Mouse (Mus musculus) skeletal muscle tissue, adult 2 months (tissue): Measurements from ENCODE around the gene Gm5269.

Experiments
- DNase-seq: peaks from one replicate; pipeline ENCODE4 v3.0.0-alpha.2; 2012; ENCODE audit warnings: low read depth, low spot score

Gene Gm5269

DNA sequence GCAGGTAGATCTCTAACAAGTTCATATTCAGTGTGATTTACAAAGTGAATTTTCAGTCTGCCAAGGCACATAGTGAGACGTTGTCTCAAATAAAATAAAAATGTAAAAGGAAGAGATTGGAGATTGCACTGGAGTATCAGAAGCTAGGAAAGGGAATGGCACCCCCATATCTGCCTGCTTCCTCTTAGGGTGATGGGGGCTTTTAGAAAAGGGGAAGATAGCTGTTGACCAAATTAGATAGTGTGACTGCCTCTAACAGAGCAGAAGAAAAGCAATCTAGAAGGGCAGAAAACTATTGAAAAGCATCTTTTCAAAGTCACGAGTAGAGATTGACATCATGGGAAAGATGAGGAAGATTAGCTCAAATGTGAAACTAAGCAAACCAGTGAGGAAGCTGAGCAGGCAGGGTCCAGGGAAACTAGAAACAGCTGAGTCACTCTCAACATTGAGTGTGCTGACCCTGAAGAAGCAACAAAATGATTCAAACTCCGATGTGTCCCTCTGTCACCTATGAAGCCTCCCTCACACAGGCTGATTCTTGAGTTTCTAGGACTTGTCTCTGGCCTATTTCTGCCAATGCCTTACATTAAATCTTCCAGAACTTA lies 8.7 kb downstream of the Gm5269 start:
- DNase-seq = no peak

DNA sequence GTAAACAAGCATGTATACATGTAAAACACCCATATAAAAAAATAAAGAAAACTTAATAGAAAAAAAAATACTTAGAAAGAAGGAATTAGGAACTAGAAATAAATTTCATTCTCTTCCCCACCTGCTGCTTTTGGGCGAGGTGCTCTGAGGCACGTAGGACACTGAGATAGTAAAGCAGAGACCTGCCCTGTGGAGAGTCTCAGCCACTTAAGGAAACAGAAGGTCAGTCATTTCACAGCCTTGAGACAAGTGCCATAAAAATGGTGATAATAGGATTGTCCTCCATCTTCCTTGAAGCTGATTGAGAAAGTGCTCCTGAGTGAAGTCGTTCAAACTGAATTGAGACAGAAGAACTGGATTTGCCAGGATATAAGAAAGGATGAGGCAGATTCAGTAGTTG lies 12.6 kb downstream of the Gm5269 start:
- no peak for DNase-seq

DNA sequence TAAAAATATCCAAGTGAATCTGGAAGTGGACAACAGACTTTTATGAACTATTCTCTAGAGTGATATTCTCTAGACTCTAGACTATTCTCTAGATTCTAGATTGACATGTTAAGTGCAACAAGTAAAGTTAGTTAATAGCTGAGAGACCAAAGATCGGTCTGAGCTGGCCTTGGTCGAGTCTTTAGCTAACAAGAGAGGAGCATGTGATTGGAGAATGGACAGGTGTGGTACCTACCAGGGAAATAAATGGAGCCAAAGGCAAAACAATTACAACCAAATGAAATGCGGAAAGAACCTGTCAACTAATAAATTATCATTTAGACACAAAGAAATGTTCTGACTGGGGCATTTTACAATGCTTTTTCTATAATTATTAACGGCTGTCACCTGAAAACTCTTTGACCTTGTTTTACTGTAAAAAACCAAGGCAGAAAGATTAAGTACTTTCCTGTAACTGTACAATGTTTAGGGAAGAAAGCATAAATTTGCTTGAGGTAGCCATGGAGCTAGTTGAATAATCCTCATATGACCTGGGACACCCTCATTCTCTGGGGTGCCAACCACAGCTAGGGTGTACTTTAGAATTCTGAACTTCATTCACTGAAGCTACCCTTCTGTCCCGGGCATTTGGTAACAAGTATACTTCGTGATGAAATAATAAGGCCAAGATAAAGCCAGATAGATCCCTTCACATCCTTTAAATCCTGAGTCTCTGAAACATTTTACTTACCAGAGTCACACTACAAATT lies 13.4 kb downstream of the Gm5269 start:
- no peak for DNase-seq

DNA sequence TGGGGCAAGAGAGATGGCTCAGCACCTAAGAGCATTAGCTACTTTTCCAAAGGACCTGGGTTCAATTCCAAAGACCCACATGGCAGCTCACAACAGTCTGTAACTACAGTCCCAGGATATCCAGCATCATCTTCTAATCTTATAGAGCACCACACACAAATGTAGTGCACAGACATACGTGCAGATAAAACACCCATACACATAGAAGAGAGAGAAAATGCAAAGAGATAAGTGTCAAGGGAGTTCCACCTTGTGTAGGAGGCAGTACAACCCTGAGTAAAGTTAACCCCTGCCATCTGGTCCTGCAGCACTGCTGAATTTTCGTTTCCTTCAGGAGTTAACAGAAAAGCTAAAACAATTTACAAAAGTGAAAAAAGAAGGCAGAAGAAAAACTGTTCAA lies 14.4 kb downstream of the Gm5269 start:
- DNase-seq = no peak

DNA sequence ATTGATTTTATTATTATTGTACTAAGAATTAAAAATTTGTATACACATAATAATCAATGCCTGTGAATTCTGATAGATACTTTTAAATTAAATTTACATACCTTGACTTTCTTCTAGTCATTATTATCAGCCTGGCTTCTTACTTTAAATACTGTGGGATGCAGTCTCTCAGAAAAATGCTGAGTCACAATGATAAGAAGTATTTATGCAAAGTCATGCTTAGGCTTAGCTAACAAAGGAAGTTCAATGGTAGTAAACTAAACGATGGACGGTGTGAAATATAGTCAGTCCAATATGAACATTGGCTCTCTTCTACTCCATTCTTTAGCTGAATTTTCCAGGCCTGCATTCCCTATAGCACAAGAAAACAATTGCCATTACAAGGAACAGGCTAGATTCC lies 16.8 kb downstream of the Gm5269 start:
- DNase-seq = no peak

DNA sequence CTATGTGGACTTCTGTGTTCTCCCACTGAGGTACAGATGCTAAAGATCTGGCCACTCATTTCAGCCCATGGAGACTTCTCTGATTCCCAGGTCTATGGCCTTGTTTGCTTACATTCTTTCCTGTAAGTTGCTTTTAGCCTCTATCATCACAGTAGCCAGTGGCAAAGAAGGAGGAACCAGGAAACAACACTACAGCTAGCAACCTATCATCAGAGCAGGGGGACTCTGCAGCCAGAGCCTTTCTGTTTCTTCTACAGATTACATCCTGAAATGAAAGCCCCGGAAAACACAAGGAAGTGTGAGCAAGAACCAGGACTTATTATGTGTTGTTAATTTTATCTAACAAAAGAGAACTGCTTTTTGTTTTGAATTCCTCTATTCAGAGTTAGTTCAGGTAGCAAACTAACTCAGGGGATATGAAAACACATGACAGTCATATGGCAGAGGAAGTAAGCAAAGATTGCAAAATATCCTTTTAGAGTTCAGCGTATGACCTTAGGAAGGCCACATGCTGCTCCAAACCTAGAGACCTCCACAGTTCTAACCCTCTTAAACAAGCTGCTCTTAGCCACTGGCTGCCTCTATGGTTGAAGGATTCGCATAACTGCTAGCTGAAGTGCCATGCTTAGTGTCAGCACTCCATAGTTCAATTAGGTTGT lies 21.5 kb downstream of the Gm5269 start:
- no peak for DNase-seq

DNA sequence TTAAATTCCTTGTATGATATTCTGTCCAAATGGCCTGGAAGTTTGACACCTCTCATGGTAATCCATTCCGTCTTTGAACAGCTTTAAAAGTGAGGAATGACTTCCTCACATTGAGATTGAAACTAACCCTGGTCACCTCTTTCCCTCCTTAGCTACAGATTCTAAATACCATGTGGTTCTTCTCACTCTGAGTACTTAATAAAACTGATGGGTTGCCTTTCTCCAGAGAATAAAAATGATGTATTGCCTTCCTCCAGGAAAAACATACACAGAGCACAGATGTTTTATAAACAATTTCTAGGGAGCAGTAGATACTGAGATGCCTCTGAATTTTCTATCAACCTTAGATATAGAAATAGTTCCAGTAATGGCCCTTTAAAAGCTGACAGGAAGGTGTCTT lies 22.0 kb downstream of the Gm5269 start:
- DNase-seq = no peak

DNA sequence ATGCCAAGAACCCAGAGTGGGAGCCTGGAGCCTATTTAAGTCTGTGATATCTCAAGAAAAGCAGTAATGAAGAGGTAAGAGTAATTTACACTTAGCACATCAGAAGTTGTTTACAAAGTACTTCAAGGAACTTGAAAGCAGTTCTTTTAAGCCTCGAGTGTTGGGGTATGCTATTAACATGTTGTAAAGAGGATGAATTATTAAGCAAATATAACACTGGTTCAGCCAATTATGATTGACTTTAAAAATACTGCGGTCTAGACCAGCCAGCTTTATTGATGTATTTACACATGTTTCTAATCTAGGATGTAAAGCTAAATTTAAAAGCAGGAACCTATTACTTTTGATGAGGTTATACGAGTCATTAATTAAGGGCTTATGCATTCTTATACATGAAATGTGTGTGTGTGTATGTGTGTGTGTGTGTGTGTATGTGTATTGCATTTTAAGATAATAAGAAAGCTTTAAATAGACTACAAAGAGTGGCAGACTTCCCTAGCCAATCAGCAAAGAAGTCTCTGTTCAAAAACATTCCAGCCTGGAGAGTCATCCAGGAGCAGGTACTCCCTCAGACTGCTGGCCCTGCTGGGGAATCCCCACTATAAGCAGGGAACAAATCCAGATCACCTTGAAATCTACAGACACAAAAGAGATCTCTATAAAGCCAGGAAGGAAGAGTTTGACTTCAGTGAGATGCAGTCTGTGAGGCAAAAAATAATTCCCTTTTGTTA lies 23.6 kb downstream of the Gm5269 start:
- DNase-seq = no peak

DNA sequence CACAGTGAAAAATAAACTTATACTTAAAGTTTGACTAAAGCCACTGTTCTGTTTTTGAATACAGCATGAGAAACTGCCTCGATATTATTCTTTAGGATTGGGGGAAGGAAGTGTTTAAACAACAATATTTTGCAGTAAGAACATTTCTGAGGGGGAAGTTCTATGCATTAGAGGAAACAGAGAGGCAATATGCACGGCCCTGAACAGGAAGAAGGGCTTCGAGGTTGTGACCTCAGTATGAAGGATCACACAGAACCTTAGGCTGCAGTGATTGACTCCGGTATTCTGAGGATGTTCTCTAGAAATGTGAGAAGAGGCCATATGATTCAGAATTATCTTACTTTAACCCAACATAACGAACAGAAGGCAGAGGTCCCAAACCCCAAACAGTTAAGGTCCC lies 24.3 kb downstream of the Gm5269 start:
- no peak for DNase-seq

DNA sequence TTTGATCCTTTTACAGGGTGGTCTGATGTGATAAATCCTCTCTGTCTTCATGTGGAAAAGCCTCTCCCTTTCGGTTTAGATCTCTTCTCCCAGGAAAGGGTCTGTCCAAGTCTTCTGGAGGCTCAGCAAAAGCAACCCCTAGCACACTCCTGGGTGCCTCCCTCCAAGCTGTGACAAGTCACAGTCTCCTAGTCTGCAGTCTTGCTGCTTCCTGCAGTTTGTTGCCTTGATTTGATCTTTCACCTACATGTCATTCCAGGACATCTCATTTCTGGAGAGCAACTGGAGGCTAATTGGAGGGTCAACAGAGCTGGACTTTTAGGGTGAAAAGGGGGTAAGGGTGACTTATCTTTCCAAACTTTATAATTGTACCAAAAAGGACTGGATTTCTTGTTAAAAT lies 24.8 kb downstream of the Gm5269 start:
- no peak for DNase-seq

DNA sequence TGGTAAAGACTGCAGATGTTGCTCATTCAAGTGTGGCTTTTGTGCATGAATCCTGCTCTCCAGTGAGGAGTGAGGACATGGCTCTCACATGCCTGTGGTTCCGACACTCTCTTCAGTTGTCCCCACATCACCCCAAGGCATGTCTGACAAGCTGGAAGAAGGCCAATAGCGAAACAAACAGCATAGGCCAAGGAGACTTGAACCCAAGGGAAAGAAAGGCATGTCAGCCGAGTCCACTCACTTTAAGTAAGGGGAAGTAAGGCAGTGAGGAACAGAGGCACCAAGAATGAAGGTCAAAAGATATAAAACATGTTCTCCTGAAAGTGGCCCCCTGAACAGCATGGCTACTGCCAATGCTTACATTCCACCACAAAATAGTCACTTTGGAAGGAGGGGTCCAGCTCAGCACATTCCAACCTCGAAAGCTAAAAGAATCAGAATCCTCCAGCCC lies 25.5 kb downstream of the Gm5269 start:
- peak; percentile 39 for DNase-seq

DNA sequence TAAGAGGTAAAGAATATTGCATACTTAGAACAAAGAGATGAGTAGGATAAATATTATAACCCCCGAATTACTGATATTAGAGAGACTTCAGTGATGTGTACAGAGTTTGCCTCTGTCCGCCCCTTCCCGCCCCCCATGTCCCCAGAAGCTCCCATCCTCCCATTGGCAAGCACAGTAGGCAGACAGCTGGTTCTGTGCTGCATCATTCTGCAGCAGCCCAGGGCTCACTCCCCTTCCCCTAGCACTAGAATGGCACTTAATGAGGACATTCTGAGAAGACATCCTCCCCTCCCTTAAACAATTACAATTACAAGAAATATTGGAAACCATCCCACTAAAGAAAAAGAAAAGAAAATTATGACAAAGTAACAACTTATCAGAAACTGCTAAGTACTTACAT lies 26.4 kb downstream of the Gm5269 start:
- DNase-seq = no peak

DNA sequence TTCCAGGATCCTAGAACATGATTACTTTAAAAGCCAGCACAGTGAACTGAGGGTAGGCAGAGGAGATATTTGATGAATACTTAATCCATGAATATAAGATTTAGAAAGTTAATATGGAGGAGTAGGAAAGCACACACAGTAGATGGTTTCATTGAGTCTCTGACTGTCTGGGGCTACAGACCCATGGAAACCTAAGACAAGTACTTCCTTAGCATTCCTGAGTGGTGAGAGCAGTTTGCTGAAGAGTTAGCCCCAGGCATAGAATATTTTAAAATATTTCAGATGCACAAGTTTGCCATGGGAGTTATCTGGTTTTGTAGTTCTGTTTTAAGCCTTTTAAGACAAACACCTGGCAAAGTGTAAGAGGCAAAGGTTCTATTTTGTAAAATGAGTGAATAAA lies 28.9 kb downstream of the Gm5269 start:
- no peak for DNase-seq

DNA sequence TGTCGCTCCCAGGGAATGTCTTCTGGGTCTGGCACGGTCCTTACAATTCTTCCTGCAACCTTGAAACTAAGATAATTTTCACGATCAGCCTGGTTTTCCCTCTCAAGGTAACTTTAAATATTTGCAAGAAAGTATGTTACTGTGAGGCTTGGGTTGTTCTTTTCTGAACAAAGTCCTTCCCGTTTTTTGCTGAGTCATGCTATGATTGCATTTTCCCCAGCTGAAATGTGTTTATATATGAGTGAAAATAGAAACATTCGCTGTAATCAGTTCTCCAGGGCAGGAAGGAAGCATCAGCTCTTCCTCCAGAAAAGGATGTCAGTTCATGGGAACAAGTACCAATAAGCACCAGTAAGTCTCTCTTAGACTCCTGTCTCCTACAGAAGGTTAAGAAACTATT lies 29.7 kb downstream of the Gm5269 start:
- DNase-seq = peak; percentile 19

DNA sequence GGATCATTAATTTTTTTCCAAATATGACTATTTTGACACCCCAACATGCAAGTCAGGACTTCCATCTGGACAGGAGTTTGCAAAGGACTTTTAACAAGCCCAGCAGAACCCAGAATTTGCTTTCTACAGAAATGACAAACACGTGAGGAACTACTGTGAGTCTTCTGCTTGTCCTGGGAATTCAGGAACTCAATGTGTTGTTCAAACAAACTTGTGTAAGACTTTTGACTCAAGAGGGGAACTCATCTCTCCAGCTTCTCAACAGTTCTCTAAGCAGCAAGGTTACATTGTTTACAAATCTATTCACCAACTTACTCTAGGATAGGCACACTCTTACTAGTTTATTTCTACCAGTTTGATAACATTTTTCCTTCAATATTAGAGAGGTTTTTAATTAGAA lies 32.0 kb downstream of the Gm5269 start:
- DNase-seq = no peak

DNA sequence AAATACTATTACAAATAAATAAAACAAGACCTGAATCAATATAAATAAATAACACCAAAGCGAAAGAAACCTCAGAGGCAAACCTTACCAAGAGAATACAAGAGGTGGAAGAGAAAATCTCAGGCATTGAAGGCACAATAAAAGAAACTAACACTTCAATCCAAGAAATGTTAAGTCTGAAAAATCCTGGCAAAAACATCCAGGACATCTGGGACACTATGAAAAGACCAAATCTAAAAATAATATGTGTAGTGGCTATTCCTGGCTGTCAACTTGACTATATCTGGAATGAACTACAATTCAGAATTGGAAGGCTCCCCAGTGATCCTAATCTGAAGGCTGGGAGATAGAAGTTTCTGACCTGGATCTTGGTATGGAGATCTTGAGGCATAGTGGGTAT lies 44.6 kb downstream of the Gm5269 start:
- DNase-seq = peak; percentile 21
